Mouse (Mus musculus) testis, adult 2 months (tissue): ENCODE measurements at regions not wholly inside any gene's neighbourhood (a gene's known extent, or its start where the extent isn't known, plus 50 kb on each side); places are given as distances from the start of the nearest gene placed in this dataset.

ENCODE experiments used
- H3K27ac ChIP-seq: fragments of 200-500 bp; 2 replicates; pipeline ENCODE4 v1.5.1; 2012; ENCODE audit warnings: low read depth, low read length; ENCODE audit not compliant: control insufficient read depth, insufficient read depth
- H3K27me3 ChIP-seq: fragments of 200-500 bp; 2 replicates; pipeline ENCODE4 v1.6.1; 2012; ENCODE audit warnings: mild to moderate bottlenecking, low read length, moderate library complexity; ENCODE audit not compliant: control insufficient read depth, insufficient read depth
- H3K36me3 ChIP-seq: fragments of 200-500 bp; 2 replicates; pipeline ENCODE4 v1.6.1; 2012; ENCODE audit warnings: mild to moderate bottlenecking, low read length; ENCODE audit not compliant: control insufficient read depth, insufficient read depth
- H3K4me1 ChIP-seq: fragments of 200-500 bp; 2 replicates; pipeline ENCODE4 v1.6.1; 2012; ENCODE audit warnings: low read length; ENCODE audit not compliant: control insufficient read depth, insufficient read depth
- H3K4me3 ChIP-seq: fragments of 200-500 bp; 2 replicates; pipeline ENCODE4 v1.5.1; 2012; ENCODE audit warnings: low read depth, mild to moderate bottlenecking, low read length, moderate library complexity, mixed read lengths; ENCODE audit not compliant: control insufficient read depth
- CTCF ChIP-seq: fragments of 200-500 bp; IDR thresholded peaks from 2 replicates; pipeline ENCODE4 v1.5.1; 2012; ENCODE audit warnings: low read depth, mild to moderate bottlenecking, inconsistent platforms, low read length, moderate library complexity; ENCODE audit not compliant: control insufficient read depth, insufficient read depth, insufficient replicate concordance
- POLR2A ChIP-seq: fragments of 200-500 bp; IDR thresholded peaks from 2 replicates; pipeline ENCODE4 v1.6.1; 2012; ENCODE audit warnings: low read depth, mild to moderate bottlenecking, inconsistent platforms, low read length, moderate library complexity; ENCODE audit not compliant: control insufficient read depth

DNA sequence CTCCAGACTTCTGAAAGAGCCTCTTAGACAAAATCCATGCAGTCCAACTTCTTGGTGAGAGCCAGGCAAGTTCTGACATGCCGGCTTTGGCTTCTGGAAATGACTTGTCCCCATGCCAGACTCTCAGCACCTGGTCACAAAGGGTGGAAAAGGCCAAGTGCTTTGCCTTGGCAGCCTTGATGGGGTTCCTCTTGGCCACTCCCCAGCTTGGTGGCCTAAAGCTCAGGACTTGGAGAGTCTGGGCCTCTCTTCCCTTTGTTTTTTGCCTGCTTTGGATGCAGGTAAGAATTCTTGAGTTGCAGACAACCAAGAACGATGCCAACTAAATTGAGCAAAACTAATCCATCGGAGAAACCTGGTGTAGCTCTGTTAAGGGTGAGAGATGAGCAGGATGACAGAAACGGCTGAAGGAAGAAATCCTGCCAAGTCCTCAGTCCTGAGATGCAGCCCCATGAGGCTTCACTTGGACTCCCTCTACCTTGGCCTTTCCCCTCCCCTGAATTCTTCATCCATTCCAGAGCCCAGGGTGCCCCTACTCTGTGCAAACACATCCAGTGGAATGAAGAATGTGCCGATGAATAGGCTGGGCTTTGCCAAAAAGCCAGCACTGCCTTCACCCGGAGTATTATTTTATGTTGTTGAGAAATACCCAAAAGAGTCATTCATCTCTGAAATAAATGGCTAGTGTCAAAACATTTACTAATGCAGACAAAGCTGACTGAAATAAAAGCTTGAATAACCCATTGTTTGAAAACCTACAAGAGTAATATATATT is 228.0 kb upstream of the Irx5 start:
- no peaks in the 10 kb centered on the region for H3K27me3 ChIP-seq
- H3K36me3 ChIP-seq = no peaks in the 10 kb centered on the region
- H3K4me3 ChIP-seq = no peak overlapping the region
- no peaks in the 10 kb centered on the region for H3K4me1 ChIP-seq
- TF ChIP-seq POLR2A (no peak), CTCF (no peak)
- H3K27ac ChIP-seq = no peak overlapping the region

DNA sequence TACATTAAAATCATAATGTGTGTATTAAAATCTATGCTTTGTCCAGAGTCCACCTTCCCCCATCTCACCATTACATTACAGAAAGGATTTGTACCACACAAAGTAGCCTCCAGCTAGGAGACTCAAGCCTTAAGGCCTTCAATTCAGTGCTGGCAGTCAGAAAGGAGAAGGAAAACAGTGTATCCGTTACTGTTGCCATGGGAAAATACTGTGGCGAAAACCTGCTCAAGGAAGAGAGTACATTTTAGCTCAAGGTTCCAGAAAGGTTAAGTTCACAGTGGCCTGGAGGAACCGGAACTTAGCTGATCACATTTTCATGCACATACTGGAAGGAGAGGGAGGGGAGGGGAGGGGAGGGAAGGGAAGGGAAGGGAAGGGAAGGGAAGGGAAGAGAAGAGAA is 231.8 kb upstream of the Irx5 start:
- no peaks in the 10 kb centered on the region for H3K4me1 ChIP-seq
- H3K4me3 ChIP-seq = no peak overlapping the region
- no peaks in the 10 kb centered on the region for H3K36me3 ChIP-seq
- H3K27me3 ChIP-seq = no peaks in the 10 kb centered on the region
- no peak overlapping the region for H3K27ac ChIP-seq
- TF ChIP-seq POLR2A = no peak
- TF ChIP-seq CTCF = no peak

DNA sequence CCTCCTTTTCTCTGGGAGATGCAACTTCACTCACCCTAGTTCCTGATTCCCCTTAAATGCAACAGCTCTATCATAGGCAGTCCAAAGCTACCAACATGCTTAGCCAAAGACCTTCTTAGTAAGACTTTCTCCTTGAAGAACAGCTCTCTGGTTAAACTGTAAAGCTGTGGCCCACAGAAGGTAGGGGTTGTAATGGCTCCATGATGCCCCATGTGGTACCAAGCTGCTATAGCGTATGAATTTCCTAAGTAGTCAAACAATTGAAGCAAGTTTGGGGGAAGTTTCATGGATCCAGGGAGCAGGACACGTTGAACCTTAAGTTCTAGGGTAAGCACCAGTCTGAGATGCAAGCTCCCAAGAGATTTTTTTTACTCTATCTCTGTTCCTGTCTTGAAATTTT is 236.1 kb upstream of the Irx5 start:
- H3K36me3 ChIP-seq = no peaks in the 10 kb centered on the region
- H3K4me1 ChIP-seq = no peaks in the 10 kb centered on the region
- no peaks in the 10 kb centered on the region for H3K27me3 ChIP-seq
- TF ChIP-seq CTCF = no peak
- no peak overlapping the region for H3K27ac ChIP-seq
- no peak overlapping the region for H3K4me3 ChIP-seq

DNA sequence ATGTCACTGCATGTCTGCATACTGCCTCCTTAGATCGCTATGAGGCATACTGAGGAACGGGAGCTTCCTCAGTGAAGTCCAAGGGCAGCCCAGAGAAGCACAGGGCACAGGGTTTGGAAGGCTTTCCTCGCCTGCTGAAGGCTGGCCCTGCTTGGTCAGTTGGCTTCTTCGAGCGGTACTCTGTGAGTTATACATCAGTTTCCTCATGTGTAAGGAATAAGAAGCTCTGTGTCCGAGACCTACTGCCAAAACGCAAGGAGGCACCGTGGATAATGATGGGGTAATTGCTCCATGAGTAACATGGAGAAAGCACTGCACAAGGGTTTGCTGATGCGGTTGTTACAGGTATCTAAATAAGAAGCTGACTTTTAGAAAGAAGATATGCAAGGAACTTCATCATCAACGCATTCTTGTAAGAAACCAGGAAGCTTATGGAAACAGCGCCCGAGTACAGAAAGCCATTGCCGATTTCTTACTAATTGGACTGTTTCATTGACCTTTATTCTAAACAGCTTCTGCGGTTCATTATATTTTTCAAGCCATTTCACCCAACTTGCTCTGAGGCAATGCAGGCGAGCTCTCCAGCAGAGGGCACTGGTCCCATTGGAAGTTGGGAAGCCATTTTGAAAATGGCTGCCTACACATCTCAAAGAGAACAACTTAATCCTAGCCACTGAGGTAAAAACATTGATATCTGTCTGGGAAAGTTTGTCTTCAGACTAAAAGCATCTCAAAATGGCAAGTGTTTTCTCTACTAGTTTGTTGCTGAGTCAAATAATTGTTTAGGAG is 241.8 kb upstream of the Irx5 start:
- Histone ChIP-seq H3K27me3 (no peaks in the 10 kb centered on the region), H3K4me1 (no peaks in the 10 kb centered on the region), H3K4me3 (no peak overlapping the region), H3K27ac (no peak overlapping the region), H3K36me3 (no peaks in the 10 kb centered on the region)
- TF ChIP-seq POLR2A = no peak
- peak; percentile 25; the same call in 1 of the 2 replicates for TF ChIP-seq CTCF

DNA sequence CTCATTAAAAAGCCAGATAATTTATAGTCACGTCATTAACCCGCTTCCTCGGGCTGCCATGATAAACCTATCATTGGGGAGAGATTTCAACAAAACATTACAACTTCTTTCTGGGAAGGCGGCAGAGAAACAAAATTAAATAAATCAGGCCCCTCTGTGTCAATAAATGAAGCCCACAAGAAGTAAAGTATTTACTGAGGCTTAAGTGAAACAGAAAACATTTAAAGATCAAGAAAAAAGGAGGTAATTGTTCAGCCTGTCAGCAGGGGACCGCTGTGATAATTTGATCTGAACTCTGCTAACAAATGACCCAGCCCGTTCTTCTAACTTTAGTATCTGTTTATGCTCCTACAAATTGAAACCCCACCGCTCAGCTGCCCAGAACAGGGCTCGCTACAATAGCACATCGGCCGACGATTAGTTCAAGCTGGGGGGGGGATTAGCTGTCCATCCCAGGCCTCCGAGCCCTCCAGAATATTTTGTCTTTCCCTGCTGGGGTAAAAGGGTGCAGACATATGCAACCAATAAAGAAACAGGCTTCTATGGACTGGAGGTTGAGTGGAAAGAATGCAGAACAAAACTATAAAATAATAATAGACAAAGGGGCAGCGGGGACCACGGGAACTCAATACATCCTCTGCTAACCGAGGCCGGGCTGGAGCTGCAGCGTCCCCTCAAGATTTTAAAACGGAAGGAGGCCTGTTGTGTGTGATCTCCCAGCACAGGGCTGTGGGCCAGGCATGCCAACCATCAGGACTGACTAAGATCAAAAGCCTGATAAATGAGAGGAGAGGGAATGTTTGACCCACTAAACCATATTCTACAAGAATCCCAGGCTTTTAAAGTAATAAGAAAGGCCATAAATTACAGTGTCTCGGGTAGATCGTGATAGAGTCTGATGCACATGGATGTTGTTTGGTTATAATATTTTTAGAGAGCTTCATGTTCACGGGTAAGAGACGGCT is 242.8 kb upstream of the Irx5 start:
- H3K4me1 ChIP-seq = no peaks in the 10 kb centered on the region
- no peaks in the 10 kb centered on the region for H3K27me3 ChIP-seq
- H3K27ac ChIP-seq = no peak overlapping the region
- H3K36me3 ChIP-seq = no peaks in the 10 kb centered on the region
- H3K4me3 ChIP-seq = no peak overlapping the region
- TF ChIP-seq CTCF = no peak
- TF ChIP-seq POLR2A = no peak

DNA sequence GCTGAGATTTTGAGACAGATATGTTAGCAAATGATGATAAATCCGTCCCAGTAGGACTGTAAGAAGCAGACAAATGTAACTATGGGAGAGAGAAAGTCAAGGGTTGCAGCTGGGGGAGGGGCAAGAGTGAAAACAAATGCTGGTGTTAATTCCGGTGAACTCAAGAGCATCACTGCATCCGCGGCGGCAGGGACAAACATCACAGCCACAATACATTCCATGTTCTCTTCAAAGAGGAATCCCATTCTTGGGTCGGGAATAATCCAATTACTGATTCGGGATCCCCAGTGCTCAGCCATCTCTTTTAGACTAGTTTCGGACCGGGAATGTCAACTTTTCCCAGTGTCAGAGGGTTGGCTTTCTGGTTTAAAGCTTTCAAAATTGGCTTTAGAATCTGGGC is 243.5 kb upstream of the Irx5 start:
- no peak overlapping the region for H3K27ac ChIP-seq
- no peaks in the 10 kb centered on the region for H3K4me1 ChIP-seq
- H3K4me3 ChIP-seq = no peak overlapping the region
- no peaks in the 10 kb centered on the region for H3K36me3 ChIP-seq
- H3K27me3 ChIP-seq = no peaks in the 10 kb centered on the region
- no peak for TF ChIP-seq CTCF
- TF ChIP-seq POLR2A = no peak

DNA sequence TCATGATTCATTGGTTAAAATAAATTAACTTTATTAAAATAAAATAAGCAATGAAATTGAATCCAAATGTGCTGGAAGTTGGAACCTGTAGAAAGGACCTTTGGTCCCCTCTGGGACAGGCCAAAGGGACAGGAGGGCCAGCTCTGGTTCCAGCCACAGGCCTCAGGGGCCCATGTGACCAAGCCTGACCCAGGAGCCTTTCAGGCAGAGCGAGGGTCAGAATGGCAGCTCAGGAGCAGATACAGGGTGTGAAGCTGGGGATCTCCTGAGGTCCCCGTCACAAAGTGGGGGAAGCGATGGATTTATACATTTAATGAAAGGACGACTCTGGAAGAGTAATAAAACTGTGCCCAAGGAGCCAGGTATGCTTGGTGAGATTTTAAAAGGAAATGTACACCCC is 244.0 kb upstream of the Irx5 start:
- TF ChIP-seq POLR2A (no peak), CTCF (no peak)
- Histone ChIP-seq H3K4me1 (no peaks in the 10 kb centered on the region), H3K36me3 (no peaks in the 10 kb centered on the region), H3K4me3 (no peak overlapping the region), H3K27me3 (no peaks in the 10 kb centered on the region), H3K27ac (no peak overlapping the region)
